Mouse (Mus musculus) CD8-positive naive resting alpha-beta T cell, adult 2 months (primary cell): Measurements from ENCODE around the gene Rnf115.
A peak's percentile ranks its signal among the peaks of the same experiment; 100 is the strongest.

Experiments
- DNase-seq, 2 experiments: peaks; one replicate each; pipeline ENCODE4 v3.0.0; 2022; ENCODE audit warnings: low read depth in 2 of 2, low spot score in 2 of 2

Gene Rnf115

DNA sequence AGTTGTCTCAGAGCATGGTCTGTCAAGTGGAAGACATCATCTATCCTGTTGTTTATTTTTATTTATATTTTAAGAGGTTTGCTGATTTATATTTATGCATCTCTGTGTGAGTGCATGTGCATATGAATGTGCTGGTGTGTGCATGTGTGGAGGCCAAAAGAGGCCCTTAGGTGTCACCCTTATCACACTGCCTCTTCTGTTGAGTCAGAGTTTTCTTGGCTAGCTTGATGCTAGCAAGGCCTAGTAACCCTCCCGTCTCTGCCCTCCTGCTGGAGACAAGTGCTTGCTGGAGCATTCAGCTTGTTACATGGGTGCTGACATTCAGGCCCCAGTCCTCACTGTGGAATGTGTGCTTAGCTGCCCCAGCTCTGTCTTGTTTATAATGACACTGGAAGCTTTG, 45.5 kb downstream of the Rnf115 start:
- no peak for DNase-seq

GRCm38 (mm10) chr3:96777120-96777519, 49.7 kb downstream of the Rnf115 start:
- DNase-seq, result no peak

DNA sequence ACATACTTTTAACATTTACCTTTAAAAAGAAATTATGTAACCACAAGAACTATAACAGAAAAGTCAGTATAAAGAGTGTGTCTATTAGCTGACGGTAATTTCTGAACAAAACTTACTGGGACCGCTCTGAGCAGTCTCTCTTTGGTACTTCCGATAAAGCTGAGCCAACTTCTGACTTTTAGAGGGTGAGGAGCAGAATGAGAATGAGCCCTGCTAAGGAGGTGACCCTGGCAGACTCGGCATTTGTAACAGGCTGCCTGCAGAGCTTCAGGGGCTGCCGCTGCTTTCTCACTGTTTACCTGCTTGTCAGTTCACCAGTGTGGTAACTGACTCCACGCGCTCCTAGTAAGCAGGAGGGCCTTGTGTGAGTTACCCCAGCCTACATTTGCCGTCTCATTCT, 54.8 kb downstream of the Rnf115 start:
- no peak for DNase-seq

GRCm38 (mm10) chr3:96787784-96788183, 60.3 kb downstream of the Rnf115 start:
- DNase-seq, result no peak

DNA sequence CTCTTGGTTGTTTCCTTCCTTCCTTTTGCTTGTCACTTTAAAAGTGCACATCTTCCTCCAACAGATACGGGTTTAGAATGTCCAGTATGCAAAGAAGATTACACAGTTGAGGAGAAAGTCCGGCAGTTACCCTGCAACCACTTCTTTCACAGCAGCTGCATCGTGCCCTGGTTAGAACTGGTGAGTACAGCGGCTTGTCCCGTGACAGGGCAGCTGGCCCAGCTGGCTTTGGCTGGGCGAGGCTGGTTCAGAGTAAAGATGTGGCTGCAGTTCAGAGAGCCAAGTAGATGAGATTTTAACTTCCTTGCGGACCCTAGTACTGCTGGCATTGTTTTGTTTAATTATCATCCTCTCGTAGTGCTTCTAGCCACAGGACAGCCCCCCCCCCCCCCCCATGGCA, 61.0 kb downstream of the Rnf115 start:
- DNase-seq, result no peak

DNA sequence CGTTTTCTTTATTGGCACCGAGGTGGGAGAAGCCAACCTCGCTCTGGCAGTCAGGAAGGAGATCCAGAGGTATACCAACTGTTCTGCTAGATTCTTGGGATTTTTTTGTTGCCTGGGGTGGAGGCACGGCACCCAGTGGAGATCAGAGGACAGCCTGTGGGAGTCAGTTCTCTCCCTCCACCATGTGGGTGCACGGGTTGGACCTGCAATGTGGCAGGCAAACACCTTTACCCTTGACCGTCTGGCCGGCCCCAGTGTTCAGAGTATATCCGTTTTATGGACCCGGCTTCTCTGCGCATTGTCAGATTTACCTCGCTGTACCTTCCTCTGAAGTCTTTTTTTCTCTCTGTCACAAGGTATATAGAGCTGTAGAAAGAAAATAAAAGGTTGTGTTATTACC, 72.8 kb downstream of the Rnf115 start:
- DNase-seq, result no peak

DNA sequence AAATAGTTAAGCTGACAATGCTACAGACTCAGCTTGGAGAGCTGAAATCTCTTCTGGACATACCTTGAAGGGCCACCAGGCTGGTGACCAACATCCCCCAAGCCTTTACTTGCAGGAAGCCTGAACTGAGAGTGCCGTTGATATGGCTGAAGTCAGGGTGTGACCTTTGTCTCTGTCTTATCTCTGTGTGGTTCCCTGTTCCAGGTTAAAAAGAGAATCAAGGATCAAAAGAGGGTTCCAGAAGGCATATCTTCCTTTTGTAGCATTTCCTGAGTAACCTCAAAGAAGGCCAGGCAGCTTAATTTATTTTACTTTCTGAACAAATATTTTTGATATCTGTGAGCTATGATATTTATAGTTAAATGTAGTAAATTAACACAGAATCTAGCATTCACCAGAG, 74.8 kb downstream of the Rnf115 start:
- no peak for DNase-seq

GRCm38 (mm10) chr3:96808136-96808535, 80.7 kb downstream of the Rnf115 start:
- no peak for DNase-seq

GRCm38 (mm10) chr3:96808651-96809050, 81.2 kb downstream of the Rnf115 start:
- DNase-seq, result no peak

DNA sequence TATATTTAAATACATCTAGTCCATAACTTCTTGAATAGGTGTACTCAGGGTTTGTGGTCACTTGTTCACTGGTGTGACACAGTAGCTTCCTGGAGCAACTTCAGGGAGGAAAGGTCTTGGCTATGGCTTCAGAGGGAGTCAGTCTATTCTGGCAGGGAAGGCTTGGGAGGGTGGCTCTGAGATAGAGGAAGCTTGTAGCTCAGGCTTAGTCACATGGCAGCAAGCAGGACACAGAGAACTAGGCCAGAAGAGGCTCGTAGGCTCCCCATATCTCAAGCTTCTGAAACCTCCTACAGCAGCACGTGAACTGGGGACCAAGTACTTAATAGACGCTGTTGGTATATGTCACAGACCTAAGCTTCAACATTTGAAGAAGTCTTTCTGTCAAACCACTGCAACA, 83.8 kb downstream of the Rnf115 start:
- DNase-seq, result no peak

- DNase-seq, result peak; percentile 86 to 91
These were observed 85.1 kb downstream of the Rnf115 start for GRCm38 (mm10) chr3:96812395-96813091.

- DNase-seq, result peak; percentile 21 to 51
These were observed 85.6 kb downstream of the Rnf115 start for GRCm38 (mm10) chr3:96813106-96813505.

GRCm38 (mm10) chr3:96813591-96814244, 86.3 kb downstream of the Rnf115 start:
- DNase-seq, result no peak

DNA sequence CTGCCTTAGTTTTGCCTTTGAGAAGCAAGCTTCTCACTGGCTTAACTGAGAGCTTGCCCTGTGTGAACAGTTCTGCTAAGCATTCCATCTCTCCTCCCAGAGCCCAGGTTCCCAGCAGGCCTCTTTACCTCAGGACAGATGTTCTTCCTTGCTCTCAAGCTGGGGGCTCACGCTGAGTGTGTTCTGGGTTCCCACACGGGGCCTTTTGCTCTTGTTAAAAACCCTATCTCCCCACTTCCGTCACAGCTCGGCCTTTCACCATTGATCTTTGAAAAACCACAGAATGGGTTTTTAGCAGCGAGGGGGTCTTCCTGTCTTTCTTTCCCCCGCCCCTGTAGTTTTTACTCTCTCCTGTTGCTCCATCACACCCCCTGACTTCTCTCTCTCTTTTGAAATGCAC, 86.9 kb downstream of the Rnf115 start:
- DNase-seq, result peak; percentile 41 to 56

- DNase-seq, result no peak
These were observed 92.9 kb downstream of the Rnf115 start for GRCm38 (mm10) chr3:96820116-96820915.

DNA sequence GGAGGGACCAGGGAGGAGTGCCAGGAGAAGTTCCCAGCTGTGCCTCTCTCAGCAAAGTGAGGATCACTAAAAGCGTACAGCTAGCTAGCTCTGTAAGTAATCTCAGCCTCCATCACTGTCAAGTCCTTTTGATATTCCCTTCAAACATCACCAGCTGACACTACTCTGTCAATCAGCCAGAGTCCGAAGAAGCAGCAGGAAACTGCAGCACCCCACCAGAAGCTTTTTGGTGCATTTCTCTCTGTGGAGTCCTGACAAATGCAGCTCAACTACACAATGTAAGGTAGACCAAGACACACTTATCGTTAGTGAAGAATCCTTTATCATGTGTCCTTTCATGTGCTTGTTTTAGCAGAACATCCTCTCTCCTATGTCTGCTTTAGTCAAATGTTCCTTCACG, 94.1 kb downstream of the Rnf115 start:
- no peak for DNase-seq

GRCm38 (mm10) chr3:96823701-96824100, 96.2 kb downstream of the Rnf115 start:
- DNase-seq, result no peak

DNA sequence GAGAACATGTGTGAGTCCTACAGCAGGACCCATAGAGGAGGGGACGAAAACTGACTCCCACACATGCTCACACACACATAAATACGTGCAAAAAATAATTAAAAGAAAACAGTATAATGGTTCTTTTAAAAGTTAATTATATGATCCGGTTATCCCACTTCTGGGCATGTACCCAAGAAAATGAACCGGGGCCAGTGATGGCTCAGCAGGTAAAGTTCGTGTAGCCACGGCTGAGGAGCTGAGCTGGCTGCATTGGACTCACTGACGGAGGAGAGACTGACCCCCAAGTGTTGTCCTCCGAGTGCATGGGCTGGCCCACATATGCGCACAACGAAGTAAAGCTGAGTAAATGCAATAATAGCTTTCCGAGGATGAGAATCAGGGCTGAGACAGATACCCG, 97.2 kb downstream of the Rnf115 start:
- DNase-seq, result no peak

DNA sequence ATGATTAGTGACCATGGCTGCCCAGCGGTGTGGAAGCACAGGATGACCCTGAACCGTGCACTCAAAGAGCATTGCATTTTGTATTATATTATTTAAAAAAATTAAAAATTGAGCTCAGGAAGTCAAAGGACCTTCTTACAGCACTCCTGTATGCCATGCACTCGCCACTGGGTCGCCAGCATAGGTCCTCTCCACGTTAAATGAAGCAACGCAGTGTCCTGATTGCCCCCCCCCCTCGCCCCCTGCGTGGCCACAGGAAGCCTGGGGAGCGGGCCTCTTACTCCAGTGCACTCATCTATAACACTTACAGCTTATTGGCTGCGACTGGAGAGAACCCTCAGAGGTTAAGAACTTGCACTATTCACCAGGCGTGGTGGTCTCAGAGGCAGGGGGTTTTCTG, 97.8 kb downstream of the Rnf115 start:
- DNase-seq, result no peak

DNA sequence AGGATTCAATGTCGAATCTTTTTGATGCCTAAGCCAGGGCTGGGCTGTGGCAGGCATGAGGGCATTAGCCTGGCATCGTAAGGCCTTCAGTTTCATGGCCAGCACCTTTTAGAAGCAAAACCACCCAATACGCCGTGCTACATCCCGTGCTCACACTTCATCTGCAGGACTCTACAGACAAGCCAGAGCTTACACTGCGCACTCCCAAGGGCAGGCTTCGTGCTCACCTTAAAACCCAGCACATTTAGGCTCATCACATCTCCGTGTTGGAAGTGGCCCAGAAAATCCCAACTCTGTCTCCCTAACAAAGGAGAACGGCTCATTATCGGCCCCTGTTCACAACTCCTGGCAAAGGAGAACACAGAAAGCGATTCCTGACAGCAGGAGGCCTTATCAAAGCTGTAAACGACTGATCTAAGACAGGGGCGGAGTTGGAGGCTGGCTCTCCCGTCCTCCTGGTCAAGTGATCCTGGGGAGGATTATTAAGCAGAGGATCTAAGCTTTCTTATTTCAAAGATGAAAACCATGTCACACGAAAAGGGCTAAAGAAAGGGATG, 100.9 kb downstream of the Rnf115 start:
- no peak for DNase-seq

DNA sequence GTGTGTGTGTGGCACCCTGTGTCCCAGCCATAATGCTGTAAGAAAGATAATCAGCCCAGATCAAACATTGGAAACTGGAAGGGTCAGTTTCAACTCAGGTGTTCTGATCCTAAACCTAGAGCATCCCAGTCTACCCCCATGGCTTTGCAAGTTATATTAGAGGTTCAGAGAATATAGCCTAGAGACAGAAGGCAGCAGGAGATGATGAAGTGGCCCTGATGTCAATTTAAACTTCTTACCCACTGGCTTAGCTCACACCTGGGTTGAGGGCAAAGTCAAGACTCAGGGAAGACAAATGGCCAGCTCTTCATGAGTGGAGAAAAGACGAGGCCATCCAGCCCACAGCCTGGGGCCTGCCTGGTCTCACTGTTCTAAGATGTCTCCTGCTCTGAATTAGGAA, 101.5 kb downstream of the Rnf115 start, which contains the start of the genes Pdzk1 and Cd160:
Pdzk1 (plus strand) TSS at position 301 of the 400 bp plus-strand sequence.
Cd160 (minus strand) TSS at position 368 of the 400 bp plus-strand sequence.
- no peak for DNase-seq

DNA sequence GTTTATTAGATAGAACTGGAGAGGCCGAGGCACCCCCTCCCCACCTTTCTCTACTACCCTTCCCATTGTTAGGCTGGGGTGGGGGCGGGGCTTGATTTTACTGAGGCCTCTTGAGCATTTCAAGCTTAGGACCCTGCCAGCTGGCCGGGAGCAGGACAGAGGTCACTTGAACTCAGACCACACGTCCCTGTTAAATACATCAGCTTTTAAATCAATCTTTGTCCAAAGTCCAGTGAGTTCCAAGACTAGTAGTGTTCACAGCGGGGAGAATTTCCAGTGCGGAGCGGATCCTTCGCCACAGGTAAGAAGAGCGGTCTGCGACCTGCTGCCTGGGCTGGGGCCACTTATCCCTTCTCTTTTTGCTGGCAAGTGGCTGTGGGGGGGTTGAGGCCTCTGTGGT, 102.4 kb downstream of the Rnf115 start:
- DNase-seq, result no peak
